Mouse (Mus musculus) lung, postnatal 0 days (tissue): ENCODE results near the gene Usp4.

Experiments used
- CTCF ChIP-seq: IDR thresholded peaks from 2 replicates; pipeline ENCODE4 v1.5.1; 2016; ENCODE audit warnings: antibody characterized with exemption, mild to moderate bottlenecking
- EP300 ChIP-seq: IDR thresholded peaks from 2 replicates; pipeline ENCODE4 v1.6.1; 2016; ENCODE audit warnings: antibody characterized with exemption, mild to moderate bottlenecking, control low read depth

DNA sequence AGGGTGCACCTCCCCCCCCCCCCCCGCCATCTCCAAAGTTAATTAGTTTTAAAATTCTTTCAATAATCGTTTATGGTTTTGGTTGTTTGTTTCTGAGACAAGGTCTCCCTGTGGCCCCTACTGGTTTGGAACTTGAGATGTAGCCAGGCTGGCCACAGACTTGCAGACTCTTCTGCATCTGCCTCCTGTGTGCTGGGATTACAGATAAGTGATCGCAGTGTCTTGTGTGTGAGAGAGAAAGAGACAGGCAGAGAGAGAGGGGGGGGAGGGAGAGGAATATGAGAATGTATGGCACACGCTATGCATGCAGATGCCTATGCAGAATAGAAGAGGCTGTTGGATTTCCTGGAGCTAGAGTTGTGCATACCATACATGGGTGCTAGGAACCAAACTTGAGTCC, 2.1 kb downstream of the Usp4 start:
- TF ChIP-seq CTCF (no peak), EP300 (no peak)
